Mouse (Mus musculus) cerebellum, postnatal 36 days (tissue): ENCODE results near the gene Sh3glb1.

Experiments used
- DNase-seq, 2 experiments: peaks; one replicate each; pipeline ENCODE4 v3.0.0; 2021 to 2022; ENCODE audit warnings: mixed read lengths in 2 of 2

Gene Sh3glb1

GRCm38 (mm10) chr3:144714606-144715005 lies 5.5 kb downstream of the Sh3glb1 start:
- no peak for DNase-seq

GRCm38 (mm10) chr3:144714126-144714525 lies 6.0 kb downstream of the Sh3glb1 start:
- DNase-seq = no peak

DNA sequence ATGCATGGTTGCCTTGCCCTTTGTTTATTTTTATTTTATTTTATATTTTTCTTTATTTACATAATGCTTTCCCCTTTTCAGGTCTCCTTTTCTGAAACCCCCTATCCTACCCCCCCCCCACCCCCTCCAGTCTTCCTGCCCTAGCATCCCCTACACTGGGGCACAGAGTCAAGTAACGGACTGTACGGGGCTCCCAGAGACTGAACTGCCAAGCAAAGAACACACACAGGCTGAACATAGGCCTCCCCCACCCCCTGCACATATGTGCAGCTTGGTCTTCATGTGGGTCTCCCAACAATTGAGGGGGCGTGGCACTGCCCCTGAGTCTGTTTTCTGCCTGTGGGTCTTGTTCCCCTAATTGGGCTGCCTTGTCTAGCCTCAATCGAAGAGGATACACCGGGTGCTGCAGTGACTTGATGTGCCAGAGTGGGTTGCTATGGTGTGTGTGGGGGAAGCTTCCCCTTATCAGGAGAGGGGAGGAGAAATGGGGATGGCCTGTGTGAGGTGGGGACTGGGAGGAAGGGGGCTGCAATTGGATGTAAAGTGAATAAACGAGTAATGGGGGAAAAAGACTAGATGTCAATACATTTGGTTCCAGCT lies 8.4 kb downstream of the Sh3glb1 start:
- no peak for DNase-seq

DNA sequence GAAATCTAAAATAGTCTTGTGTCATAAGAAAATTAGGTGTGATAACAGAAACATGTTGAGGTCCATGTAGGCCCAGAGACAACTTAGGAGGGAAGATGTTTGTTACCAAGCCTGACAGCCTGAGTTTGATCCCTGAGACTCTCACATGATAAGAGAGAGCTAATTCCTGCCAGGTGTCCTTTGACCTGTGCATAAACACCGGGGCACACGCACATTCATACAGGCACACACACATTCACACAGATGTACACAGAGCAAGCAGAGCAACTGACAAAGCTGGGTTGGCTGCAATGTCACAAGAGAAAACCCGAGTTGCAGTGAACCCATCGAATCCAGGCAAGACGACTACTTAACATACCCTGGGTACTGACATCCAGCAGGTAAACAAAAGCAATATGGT lies 11.5 kb downstream of the Sh3glb1 start:
- DNase-seq = no peak

GRCm38 (mm10) chr3:144703959-144704358 lies 16.2 kb downstream of the Sh3glb1 start:
- DNase-seq = no peak

- no peak for DNase-seq
Observed at GRCm38 (mm10) chr3:144698790-144699433, 21.2 kb downstream of the Sh3glb1 start.

DNA sequence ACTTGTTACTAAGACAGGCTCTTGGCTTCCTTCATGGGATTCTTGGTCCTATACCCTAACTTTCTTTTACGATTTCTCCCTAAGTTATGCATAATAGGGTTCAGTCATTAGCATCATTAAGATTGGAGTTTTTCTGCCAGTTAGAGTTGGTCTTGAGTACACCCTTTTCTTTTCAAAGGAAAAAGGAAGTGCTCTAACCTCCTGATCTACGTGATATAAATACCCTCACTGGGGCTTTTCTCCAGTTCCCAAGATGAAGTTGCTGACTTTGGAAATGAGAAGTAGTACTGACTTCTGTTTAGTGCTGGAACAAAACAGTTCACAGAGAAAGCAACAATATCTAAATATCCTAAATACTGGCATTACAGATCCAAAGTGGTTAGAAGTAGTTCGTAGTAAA lies 22.2 kb downstream of the Sh3glb1 start:
- no peak for DNase-seq

DNA sequence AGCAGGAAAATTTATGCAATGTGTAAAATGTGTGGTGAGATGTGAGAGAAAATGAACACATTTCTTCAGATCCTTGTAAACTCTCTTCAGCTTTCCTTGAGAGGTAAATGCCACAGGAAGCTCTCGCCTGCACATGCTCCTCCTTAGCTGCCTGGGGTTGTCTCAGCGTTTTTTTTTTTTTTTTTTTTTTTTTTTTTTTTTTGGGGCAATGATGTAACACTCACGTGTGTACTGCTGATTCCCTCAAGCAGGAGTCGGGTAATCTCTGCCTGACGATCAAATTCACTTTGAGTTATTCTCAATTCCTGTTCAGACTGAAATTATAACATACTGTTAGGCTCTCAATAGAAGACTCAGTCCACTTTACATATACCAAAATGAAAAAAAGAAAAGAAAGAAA lies 23.0 kb downstream of the Sh3glb1 start:
- DNase-seq = no peak

- DNase-seq = no peak
Observed at GRCm38 (mm10) chr3:144694941-144695340, 25.2 kb downstream of the Sh3glb1 start.

DNA sequence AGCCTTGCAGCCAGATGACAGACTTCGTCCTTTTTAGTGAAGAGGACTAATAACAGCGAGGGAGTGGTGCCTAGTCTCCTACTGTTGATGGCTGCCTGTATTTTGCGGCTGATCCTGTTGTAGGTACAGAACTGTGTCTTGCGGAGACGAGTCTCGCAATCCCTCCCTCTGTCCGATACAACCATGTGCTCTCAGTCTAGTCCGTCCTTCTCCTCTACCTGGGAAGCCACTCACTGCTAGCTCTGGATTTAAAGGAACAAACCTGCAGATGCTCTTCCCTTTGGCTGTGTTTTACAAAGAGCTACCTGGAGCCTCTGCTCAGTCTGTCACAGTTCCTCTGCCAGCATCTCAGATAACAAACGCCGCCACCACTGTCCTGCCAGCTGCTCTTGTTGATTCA lies 26.1 kb downstream of the Sh3glb1 start:
- no peak for DNase-seq

DNA sequence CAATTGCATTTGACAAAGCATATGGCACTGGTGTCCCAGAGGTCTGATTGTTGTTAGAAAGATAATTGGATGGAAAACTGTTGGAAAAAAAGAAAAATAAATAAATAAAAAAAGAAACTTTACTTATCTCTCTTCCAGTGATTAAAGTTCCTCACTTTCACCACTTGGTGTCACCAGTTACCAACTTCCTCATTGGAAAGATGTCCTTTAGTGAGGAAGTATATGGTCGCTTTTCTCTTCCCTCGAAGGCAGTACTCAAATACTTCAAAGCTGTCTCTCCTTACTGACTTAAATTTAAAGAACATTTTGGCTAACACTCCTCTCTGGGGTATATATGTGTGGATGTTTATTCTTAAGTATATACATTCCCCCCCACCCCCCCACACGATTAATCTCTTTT lies 28.1 kb downstream of the Sh3glb1 start:
- no peak for DNase-seq

DNA sequence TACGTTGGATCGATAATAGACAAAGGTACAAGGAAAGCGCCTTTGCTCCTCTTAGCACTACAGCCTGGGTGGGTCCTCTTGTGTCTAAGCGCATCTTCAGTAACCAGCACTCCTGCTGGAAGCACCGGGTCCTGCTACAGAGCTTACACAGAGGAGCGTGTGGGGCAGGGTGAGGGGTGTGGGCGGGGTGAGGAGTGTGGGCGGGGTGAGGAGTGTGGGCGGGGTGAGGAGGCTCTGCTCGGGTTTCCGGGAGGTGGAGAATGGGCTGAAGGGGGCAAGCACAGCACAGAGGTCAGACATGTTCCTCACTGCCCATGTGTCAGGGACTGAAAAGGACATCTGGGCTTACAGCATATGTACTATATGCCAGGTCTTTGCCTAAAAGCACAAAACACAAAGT lies 30.9 kb downstream of the Sh3glb1 start:
- no peak for DNase-seq

DNA sequence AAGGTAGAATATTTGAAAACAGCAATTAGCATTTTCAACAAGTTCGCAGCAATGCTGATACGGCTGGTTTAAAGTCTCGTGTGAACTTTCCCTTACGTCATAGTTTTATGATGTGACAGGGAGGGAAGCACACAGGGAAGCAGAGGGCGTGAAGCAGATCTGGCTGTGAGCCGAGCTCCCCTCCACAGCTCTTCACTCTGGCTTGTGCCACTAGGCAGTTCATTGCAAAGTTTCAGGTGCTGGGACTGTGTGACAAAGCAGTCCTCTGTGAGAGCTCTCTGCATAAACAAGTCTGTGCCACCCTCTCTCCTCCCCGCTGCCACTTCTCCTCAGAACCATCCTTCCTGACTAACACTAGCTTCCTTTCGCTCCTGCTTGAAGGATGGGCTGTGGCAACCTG lies 31.9 kb downstream of the Sh3glb1 start:
- no peak for DNase-seq

GRCm38 (mm10) chr3:144687618-144688017 lies 32.5 kb downstream of the Sh3glb1 start:
- no peak for DNase-seq

GRCm38 (mm10) chr3:144686146-144686545 lies 34.0 kb downstream of the Sh3glb1 start:
- no peak for DNase-seq

DNA sequence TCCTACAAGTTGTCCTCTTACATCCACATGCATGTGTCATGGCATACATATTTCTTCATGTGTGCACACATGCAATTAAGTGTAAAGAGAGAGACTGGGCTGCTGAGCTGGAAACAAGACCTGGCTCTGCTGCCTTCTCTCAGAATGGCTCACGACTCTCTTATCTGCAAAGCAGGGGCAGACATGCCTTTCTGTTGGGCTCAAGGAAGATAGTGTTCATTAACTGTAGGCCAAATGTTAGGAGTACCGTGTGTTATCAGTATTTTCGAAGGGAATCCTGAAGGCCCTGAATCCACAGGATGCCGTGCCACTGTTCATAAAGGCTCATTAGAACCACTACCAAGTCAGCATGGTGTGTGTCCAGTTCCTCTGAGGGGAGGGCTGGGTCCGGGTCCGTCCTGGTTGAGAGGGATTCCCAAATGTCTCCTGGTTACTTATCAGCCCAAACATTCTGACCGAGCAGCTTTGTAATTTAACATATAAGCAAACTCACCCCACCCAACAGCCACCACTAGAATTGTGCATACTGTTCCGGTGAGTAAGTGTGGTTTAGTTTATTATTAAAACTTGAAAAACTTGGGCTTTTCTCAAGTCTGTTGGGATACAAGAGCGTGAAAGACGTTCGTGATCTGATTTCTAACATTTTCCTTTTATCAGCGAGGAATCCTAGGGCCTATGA lies 36.9 kb downstream of the Sh3glb1 start:
- no peak for DNase-seq

- DNase-seq = no peak
Observed at GRCm38 (mm10) chr3:144681542-144681941, 38.6 kb downstream of the Sh3glb1 start.

GRCm38 (mm10) chr3:144679701-144680159 lies 40.4 kb downstream of the Sh3glb1 start:
- DNase-seq = no peak

DNA sequence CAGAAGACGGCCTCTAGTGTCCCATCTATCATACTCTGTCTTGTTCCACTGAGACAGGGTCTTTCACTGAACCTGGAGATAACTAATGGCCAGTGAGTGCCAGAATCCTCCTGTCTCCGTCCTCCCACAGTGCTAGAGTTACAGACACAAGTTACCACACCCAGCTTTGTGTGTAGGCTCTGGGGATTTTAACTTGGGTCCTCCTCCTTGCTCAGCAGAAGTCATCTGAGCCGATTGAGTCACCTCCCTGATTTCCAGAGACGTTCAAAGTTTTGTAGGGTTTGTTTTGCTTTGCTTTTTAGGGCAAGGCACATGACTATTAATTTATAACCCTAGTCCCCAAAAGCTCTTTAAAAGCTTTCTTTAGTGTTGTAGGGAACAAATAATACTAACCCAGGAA lies 41.0 kb downstream of the Sh3glb1 start:
- no peak for DNase-seq

DNA sequence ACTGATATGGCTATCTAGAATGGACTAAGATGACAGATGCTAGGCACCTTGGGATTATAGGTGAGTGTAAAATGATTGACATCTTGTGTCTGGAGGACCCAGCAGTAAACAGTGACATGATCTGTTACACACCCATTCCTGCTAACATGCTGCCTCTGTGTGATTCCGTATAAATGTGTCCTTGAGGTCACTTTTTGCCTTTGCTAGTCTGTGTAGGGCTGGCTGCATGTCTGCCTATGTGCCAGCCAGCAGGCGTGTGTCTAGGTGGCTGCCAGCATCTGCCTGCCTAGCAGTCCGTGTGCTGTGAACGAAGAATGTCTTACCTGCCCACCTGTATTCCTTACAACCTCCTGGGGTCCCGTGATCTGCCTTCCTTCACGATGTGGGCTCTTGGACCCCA lies 42.4 kb downstream of the Sh3glb1 start:
- no peak for DNase-seq

- DNase-seq = no peak
Observed at GRCm38 (mm10) chr3:144676249-144676648, 43.9 kb downstream of the Sh3glb1 start.

GRCm38 (mm10) chr3:144672016-144672415 lies 48.1 kb downstream of the Sh3glb1 start:
- no peak for DNase-seq

- DNase-seq = no peak
Observed at GRCm38 (mm10) chr3:144669944-144670874, 49.9 kb downstream of the Sh3glb1 start.
